Mouse (Mus musculus) myocyte (in vitro differentiated cells): ENCODE measurements around the gene Crct1. TPM values are rescaled to one million over a fixed set of nuclear protein-coding genes. Genes with fewer than 3 reads are reported as not detected.

ENCODE experiments used
- H3K27me3 ChIP-seq: one replicate; pipeline ENCODE4 v1.6.1; 2011; ENCODE audit not compliant: control insufficient read depth, insufficient read depth, insufficient read length
- H3K36me3 ChIP-seq: one replicate; pipeline ENCODE4 v1.6.1; 2011; ENCODE audit not compliant: control insufficient read depth, insufficient read depth
- H3K4me2 ChIP-seq: one replicate; pipeline ENCODE4 v1.6.1; 2011; ENCODE audit warnings: low read depth, control low read depth
- H3K4me3 ChIP-seq: one replicate; pipeline ENCODE4 v1.5.1; 2011; ENCODE audit warnings: mild to moderate bottlenecking, control low read depth, moderate library complexity
- H3K79me2 ChIP-seq: one replicate; pipeline ENCODE4 v1.6.1; 2011; ENCODE audit not compliant: control insufficient read depth, insufficient read depth
- H3ac ChIP-seq: one replicate; pipeline ENCODE4 v1.6.1; 2011; ENCODE audit not compliant: control insufficient read depth, insufficient read length
- CEBPB ChIP-seq: IDR thresholded peaks from 2 replicates; pipeline ENCODE4 v1.6.1; 2011; ENCODE audit warnings: mild to moderate bottlenecking, moderate library complexity; ENCODE audit not compliant: poor library complexity, insufficient read depth, severe bottlenecking
- E2F4 ChIP-seq: IDR thresholded peaks from one replicate; pipeline ENCODE4 v1.6.1; 2011; ENCODE audit warnings: mild to moderate bottlenecking, control low read depth, moderate library complexity; ENCODE audit not compliant: insufficient read depth
- MAX ChIP-seq: IDR thresholded peaks from one replicate; pipeline ENCODE4 v1.6.1; 2011; ENCODE audit warnings: low read depth, mild to moderate bottlenecking, control low read depth
- MYOD1 ChIP-seq, 3 experiments: IDR thresholded peaks; one replicate each; pipeline ENCODE4 v1.6.1; 2011; ENCODE audit warnings: control low read depth in 2 of 3, low read depth in 2 of 3, mild to moderate bottlenecking in 2 of 3, moderate library complexity in 1 of 3; ENCODE audit not compliant: insufficient read length in 2 of 3, control insufficient read depth in 1 of 3
- MYOG ChIP-seq, 3 experiments: IDR thresholded peaks; one replicate each; pipeline ENCODE4 v1.6.1; 2011; ENCODE audit warnings: control low read depth in 2 of 3, low read depth in 2 of 3, mild to moderate bottlenecking in 2 of 3; ENCODE audit not compliant: insufficient read length in 2 of 3, control insufficient read depth in 1 of 3, insufficient read depth in 1 of 3
- POLR2A ChIP-seq: IDR thresholded peaks from one replicate; pipeline ENCODE4 v1.6.1; 2011; ENCODE audit warnings: low read depth, mild to moderate bottlenecking, control low read depth, moderate library complexity; ENCODE audit not compliant: insufficient read length
- POLR2AphosphoS2 ChIP-seq: IDR thresholded peaks from one replicate; pipeline ENCODE4 v1.6.1; 2011; ENCODE audit warnings: low read depth, control low read depth; ENCODE audit not compliant: insufficient read length
- REST ChIP-seq: IDR thresholded peaks from one replicate; pipeline ENCODE4 v1.6.1; 2011; ENCODE audit warnings: mild to moderate bottlenecking, control low read depth, moderate library complexity; ENCODE audit not compliant: insufficient read depth, insufficient read length
- SRF ChIP-seq: IDR thresholded peaks from one replicate; pipeline ENCODE4 v1.6.1; 2011; ENCODE audit warnings: low read depth; ENCODE audit not compliant: control insufficient read depth, insufficient read length
- TCF12 ChIP-seq: IDR thresholded peaks from one replicate; pipeline ENCODE4 v1.6.1; 2011; ENCODE audit warnings: mild to moderate bottlenecking, control low read depth; ENCODE audit not compliant: poor library complexity, insufficient read depth, severe bottlenecking
- TCF3 ChIP-seq: IDR thresholded peaks from one replicate; pipeline ENCODE4 v1.6.1; 2011; ENCODE audit warnings: low read depth, control low read depth; ENCODE audit not compliant: insufficient read length
- USF1 ChIP-seq: IDR thresholded peaks from one replicate; pipeline ENCODE4 v1.6.1; 2011; ENCODE audit warnings: low read depth, mild to moderate bottlenecking, control low read depth, moderate library complexity
- polyA plus RNA-seq: library from polyadenylated mRNA; unstranded; fragments of >200 nt; fragmentation: generic; extraction: Trizol; gene quantifications from one replicate; pipeline ENCODE4 v1.2.1, GENCODE M21; 2012; ENCODE audit warnings: missing spikeins

Crct1 gene
- polyA plus RNA-seq, 1 experiment = 0.11 TPM

- no peaks in the 10 kb centered on the region for H3K79me2 ChIP-seq
- H3K36me3 ChIP-seq = no peaks in the 10 kb centered on the region
- H3K27me3 ChIP-seq = no peaks in the 10 kb centered on the region
- TF ChIP-seq POLR2A (no peak), TCF12 (no peak), MYOD1 (IDR thresholded peaks at IDR 0.05; ENCODE audit: control insufficient read depth in 1 of 3, insufficient read length in 2 of 3, low read depth in 2 of 3) (peak in 1 of 3 experiments; percentile 53), MYOG (IDR thresholded peaks at IDR 0.05; ENCODE audit: control insufficient read depth in 1 of 3, insufficient read depth in 1 of 3, insufficient read length in 2 of 3, low read depth in 2 of 3) (peak in 1 of 3 experiments; percentile 26)
- no peak overlapping the region for H3K4me2 ChIP-seq
- no peak overlapping the region for H3K4me3 ChIP-seq
- no peak overlapping the region for H3ac ChIP-seq
Measured at GRCm38 (mm10) chr3:93023411-93024184, 8.1 kb upstream of the Crct1 start.

- H3K4me3 ChIP-seq = no peak overlapping the region
Measured at GRCm38 (mm10) chr3:93021171-93021570, 5.7 kb upstream of the Crct1 start.

GRCm38 (mm10) chr3:93018960-93019359 is 3.5 kb upstream of the Crct1 start, which contains the start of gene Lce1m:
Gene Lce1m (minus strand): TSS chr3:93019060.
- H3ac ChIP-seq = no peak within 1 kb of the TSS
- H3K36me3 ChIP-seq = no peaks in the 10 kb centered on the region
- H3K4me3 ChIP-seq = no peak within 1 kb of the TSS
- no peaks in the 10 kb centered on the region for H3K79me2 ChIP-seq
- TF ChIP-seq E2F4 (no peak), MAX (no peak), CEBPB (no peak), SRF (no peak), MYOG (IDR thresholded peaks at IDR 0.05; ENCODE audit: control insufficient read depth in 1 of 3, insufficient read depth in 1 of 3, insufficient read length in 2 of 3, low read depth in 2 of 3) (no peak), REST (no peak), MYOD1 (IDR thresholded peaks at IDR 0.05; ENCODE audit: control insufficient read depth in 1 of 3, insufficient read length in 2 of 3, low read depth in 2 of 3) (no peak), POLR2AphosphoS2 (no peak), TCF12 (no peak), USF1 (no peak), TCF3 (no peak), POLR2A (no peak)
- no peaks in the 10 kb centered on the region for H3K27me3 ChIP-seq
- no peak within 1 kb of the TSS for H3K4me2 ChIP-seq

More at GRCm38 (mm10) chr3:93021171-93021570, 5.7 kb upstream of the Crct1 start:
- H3K36me3 ChIP-seq = no peaks in the 10 kb centered on the region
- no peak overlapping the region for H3ac ChIP-seq
- TF ChIP-seq E2F4 (no peak), TCF3 (no peak), TCF12 (no peak), POLR2AphosphoS2 (no peak), MAX (no peak), POLR2A (no peak), CEBPB (no peak), MYOG (IDR thresholded peaks at IDR 0.05; ENCODE audit: control insufficient read depth in 1 of 3, insufficient read depth in 1 of 3, insufficient read length in 2 of 3, low read depth in 2 of 3) (no peak), SRF (no peak), MYOD1 (IDR thresholded peaks at IDR 0.05; ENCODE audit: control insufficient read depth in 1 of 3, insufficient read length in 2 of 3, low read depth in 2 of 3) (no peak), REST (no peak), USF1 (no peak)
- H3K27me3 ChIP-seq = no peaks in the 10 kb centered on the region
- H3K4me2 ChIP-seq = no peak overlapping the region
- no peaks in the 10 kb centered on the region for H3K79me2 ChIP-seq

- H3K36me3 ChIP-seq = no peaks in the 10 kb centered on the region
- H3K4me2 ChIP-seq = peak overlapping the region; percentile 78
- no peak for TF ChIP-seq MAX
- TF ChIP-seq TCF12 = no peak
- no peak for TF ChIP-seq POLR2AphosphoS2
- H3K27me3 ChIP-seq = no peaks in the 10 kb centered on the region
- H3K4me3 ChIP-seq = peak overlapping the region; percentile 17
- H3K79me2 ChIP-seq = no peaks in the 10 kb centered on the region
- H3ac ChIP-seq = no peak overlapping the region
Measured at GRCm38 (mm10) chr3:93014871-93015270, 616 bp downstream of the Crct1 start.

GRCm38 (mm10) chr3:93014378-93014801 is 1.1 kb downstream of the Crct1 start:
- H3ac ChIP-seq = no peak overlapping the region
- no peaks in the 10 kb centered on the region for H3K79me2 ChIP-seq
- H3K4me2 ChIP-seq = peak overlapping the region; percentile 78
- H3K36me3 ChIP-seq = no peaks in the 10 kb centered on the region
- H3K27me3 ChIP-seq = no peaks in the 10 kb centered on the region
- H3K4me3 ChIP-seq = peak overlapping the region; percentile 17
- TF ChIP-seq TCF3 = no peak
- TF ChIP-seq USF1 = no peak
- no peak for TF ChIP-seq SRF
- no peak for TF ChIP-seq MAX
- TF ChIP-seq MYOG (IDR thresholded peaks at IDR 0.05; ENCODE audit: control insufficient read depth in 1 of 3, insufficient read depth in 1 of 3, insufficient read length in 2 of 3, low read depth in 2 of 3) = peak in 1 of 3 experiments; percentile 10
- TF ChIP-seq MYOD1 (IDR thresholded peaks at IDR 0.05; ENCODE audit: control insufficient read depth in 1 of 3, insufficient read length in 2 of 3, low read depth in 2 of 3) = peak in 2 of 3 experiments; percentile 21 to 45
- TF ChIP-seq CEBPB = no peak
- no peak for TF ChIP-seq POLR2AphosphoS2
